Mouse (Mus musculus) stomach, postnatal 0 days (tissue): ENCODE measurements around the gene Rabgap1. TPM values are rescaled to one million over a fixed set of nuclear protein-coding genes. Genes with fewer than 3 reads are reported as not detected.
A peak's percentile ranks its signal among the peaks of the same experiment; 100 is the strongest.
"Not testable (repeated sequence)": the region's sequence is repeated elsewhere in the genome, so short reads cannot be mapped to it uniquely, and the experiment has no call there.

ENCODE experiments used
- ATAC-seq: fragments of 200-750 bp; cut with Nextera tagmentation; 2 replicates; pipeline ENCODE4 v1.8.0; 2017; ENCODE audit not compliant: low FRiP score, low TSS enrichment
- DNase-seq: peaks from one replicate; pipeline ENCODE4 v3.0.0-alpha.2; 2016; ENCODE audit warnings: low spot score
- H3K27ac ChIP-seq: fragments of 300-500 bp; sonication (generic); replicated peaks from 2 replicates; pipeline ENCODE4 v1.5.1; 2014; ENCODE audit warnings: mild to moderate bottlenecking, control low read depth
- H3K27me3 ChIP-seq: fragments of 300-500 bp; sonication (generic); 2 replicates; pipeline ENCODE4 v1.6.1; 2014; ENCODE audit warnings: low read length; ENCODE audit not compliant: control insufficient read depth, insufficient read depth
- H3K36me3 ChIP-seq: fragments of 300-500 bp; sonication (generic); 2 replicates; pipeline ENCODE4 v1.6.1; 2014; ENCODE audit warnings: low read length, mixed read lengths; ENCODE audit not compliant: control insufficient read depth, insufficient read depth
- H3K4me1 ChIP-seq: fragments of 300-500 bp; sonication (generic); replicated peaks from 2 replicates; pipeline ENCODE4 v1.6.1; 2014; ENCODE audit warnings: antibody characterized with exemption; ENCODE audit not compliant: control insufficient read depth, insufficient read depth
- H3K4me2 ChIP-seq: fragments of 300-500 bp; sonication (generic); replicated peaks from 2 replicates; pipeline ENCODE4 v1.6.1; 2014; ENCODE audit warnings: low read depth, mild to moderate bottlenecking, control low read depth, moderate library complexity
- H3K4me3 ChIP-seq: fragments of 300-500 bp; sonication (generic); 2 replicates; pipeline ENCODE4 v1.5.1; 2014; ENCODE audit warnings: low read depth, low read length, control low read depth
- H3K9ac ChIP-seq: fragments of 300-500 bp; sonication (generic); 2 replicates; pipeline ENCODE4 v1.6.1; 2014; ENCODE audit warnings: mild to moderate bottlenecking, low read length, control low read depth, mixed read lengths
- H3K9me3 ChIP-seq: fragments of 300-500 bp; sonication (generic); 2 replicates; pipeline ENCODE4 v1.6.1; 2016; ENCODE audit warnings: low read length; ENCODE audit not compliant: control insufficient read depth
- CTCF ChIP-seq: IDR thresholded peaks from 2 replicates; pipeline ENCODE4 v1.5.1; 2016; ENCODE audit warnings: antibody characterized with exemption, low read depth, mild to moderate bottlenecking, moderate library complexity
- EP300 ChIP-seq: optimal IDR thresholded peaks from 2 replicates; pipeline ENCODE3; 2016; ENCODE audit warnings: antibody characterized with exemption
- WGBS: fragments of 180-500 bp; shearing (Covaris S2); extraction: QIAGEN DNeasy Blood & Tissue Kit; methylation state at CpG from one replicate; pipeline ENCODE4 v1.1.7; 2014; 5-methylcytosine and 5-hydroxymethylcytosine counted together
- polyA plus RNA-seq: library from polyadenylated mRNA; unstranded; fragments of >200 nt; fragmentation: Nextera tagmentation; extraction: Ambion mirVana; gene quantifications from 2 replicates; pipeline ENCODE4 v1.2.1, GENCODE M21; 2015

The Rabgap1 gene
- polyA plus RNA-seq, 1 experiment from 2014 or later = 17.4 TPM

DNA sequence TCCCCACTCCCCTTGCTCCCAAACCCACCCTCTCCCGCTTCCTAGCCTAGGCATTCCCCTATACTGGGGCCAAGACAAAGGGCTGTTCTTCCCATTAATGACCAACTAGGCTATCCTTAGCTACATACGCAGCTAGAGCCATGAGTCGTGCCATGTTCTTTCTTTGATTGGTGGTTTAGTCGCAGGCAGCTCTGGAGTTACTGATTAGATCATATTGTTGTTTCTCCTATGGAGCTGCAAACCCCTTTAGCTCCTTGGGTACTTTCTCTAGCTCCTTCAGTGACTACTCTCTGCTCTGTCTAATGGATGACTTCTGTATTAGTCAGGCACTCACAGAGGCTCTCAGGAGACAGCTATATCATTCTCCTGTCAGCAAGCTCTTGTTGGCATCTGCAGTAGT, 54.2 kb downstream of the Rabgap1 start:
- peaks cover 6% of the 10 kb centered on the region; the same call in 1 of the 2 replicates for H3K36me3 ChIP-seq
- no peak for TF ChIP-seq CTCF
- no peak for TF ChIP-seq EP300
- ATAC-seq (no peak), DNase-seq (no peak)
- 93% methylated on average over 4 of the region's 4 CpGs for WGBS
- no peak overlapping the region for H3K9ac ChIP-seq
- no peak overlapping the region for H3K4me3 ChIP-seq
- H3K27me3 ChIP-seq = no peaks in the 10 kb centered on the region
- no peaks in the 10 kb centered on the region for H3K9me3 ChIP-seq
- H3K4me1 ChIP-seq = no peaks in the 10 kb centered on the region
- no peak overlapping the region for H3K27ac ChIP-seq
- H3K4me2 ChIP-seq = no peak overlapping the region

DNA sequence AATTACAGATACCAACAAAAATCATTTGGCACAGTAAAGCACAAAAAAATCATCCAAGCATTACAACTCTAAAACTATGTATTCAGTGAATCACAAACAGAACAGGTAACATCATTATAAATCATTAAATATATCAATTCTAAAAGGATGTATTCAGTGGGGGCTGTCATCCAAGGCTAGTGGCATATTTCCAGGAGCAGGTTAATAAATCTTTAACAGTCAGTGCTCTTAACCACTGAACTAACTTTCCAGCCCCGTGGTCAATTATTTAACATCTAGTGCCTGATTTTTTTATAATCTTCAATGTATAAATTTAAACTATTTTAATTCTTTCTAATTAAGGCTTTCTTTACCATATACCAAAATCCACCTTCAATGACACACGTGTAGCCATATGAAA, 62.8 kb downstream of the Rabgap1 start:
- not testable (repeated sequence) for H3K36me3 ChIP-seq, ATAC-seq
- WGBS = 80% methylated on average over 2 of the region's 2 CpGs

DNA sequence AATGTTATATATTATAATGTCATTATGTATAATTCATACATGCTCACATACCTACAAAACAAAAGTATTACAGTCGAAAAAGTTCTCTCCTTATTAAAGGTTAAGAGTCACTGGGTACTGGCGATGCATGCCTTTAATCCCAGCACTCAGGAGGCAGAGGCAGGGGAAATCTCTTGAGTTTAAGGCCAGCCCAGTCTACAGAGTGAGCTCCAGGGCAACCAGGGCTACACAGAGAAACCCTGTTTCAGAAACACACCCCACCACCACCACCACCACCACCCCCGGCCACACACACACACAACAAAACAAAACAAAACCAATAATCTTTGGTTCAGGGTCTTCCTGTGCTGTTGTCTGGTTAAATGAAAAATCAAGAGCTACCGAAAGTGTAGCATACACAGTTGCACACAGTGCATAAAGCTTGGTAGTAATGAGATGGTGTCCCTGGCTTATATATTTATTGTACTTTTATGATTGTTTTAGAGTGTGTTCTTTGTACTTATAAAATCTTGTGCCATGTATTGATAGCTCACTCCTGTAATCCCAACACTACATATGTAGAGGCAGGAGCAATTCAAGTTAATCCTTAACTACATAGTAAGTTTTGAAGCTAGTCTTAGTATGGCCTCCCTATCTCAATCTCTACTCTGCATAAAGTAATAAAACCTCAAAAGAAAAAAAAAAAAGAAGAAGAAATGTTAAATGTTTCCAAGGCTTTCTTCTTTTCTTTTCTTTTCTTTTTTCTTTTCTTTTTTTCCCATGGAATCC, 68.2 kb downstream of the Rabgap1 start:
- TF ChIP-seq EP300 (no peak), CTCF (no peak)
- Histone ChIP-seq H3K36me3 (peaks cover 7% of the 10 kb centered on the region; the same call in 1 of the 2 replicates), H3K4me3 (no peak overlapping the region), H3K9me3 (no peaks in the 10 kb centered on the region), H3K27ac (no peak overlapping the region), H3K4me2 (no peak overlapping the region), H3K27me3 (no peaks in the 10 kb centered on the region), H3K4me1 (no peaks in the 10 kb centered on the region), H3K9ac (no peak overlapping the region)
- DNase-seq = no peak
- WGBS = 89% methylated on average over 4 of the region's 4 CpGs
- no peak for ATAC-seq

More for the DNA sequence above, 62.8 kb downstream of the Rabgap1 start:
- not testable (repeated sequence) for DNase-seq, H3K4me3 ChIP-seq, H3K27ac ChIP-seq, H3K9me3 ChIP-seq, H3K4me1 ChIP-seq, H3K9ac ChIP-seq, H3K4me2 ChIP-seq, H3K27me3 ChIP-seq

DNA sequence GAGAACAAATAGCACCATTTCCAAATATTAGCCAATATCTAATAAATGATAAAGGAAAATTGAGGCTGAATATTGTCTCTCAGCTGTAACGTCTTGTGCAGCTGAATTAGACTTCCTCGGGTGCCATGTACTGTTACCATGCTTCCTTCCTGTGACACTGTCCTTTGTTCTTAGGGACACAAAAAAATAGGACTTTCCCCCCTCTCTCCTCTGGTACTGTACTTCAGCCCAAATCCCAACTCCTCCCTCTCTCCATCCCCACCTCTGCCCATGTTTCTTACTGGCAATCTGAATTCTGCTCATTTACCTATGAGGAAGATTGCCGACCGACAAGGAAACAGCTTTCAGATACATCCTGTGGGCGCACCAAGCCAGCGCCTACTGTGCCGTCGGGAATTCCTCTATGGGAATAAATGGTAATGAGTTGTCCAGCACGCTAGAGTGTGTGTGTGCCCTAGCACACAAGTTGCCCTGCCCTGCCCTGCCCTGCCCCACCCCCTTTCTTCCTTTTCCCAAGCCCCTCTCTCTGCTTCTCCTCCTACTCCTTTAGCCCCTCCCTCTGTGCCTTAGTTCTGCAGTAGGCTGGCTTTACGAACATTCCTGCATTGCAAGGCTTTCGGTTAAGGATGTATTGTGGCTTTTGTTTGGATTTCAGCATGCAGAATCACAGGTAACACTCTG, 73.1 kb downstream of the Rabgap1 start, which contains the start of gene Gpr21:
Gpr21 (plus strand) TSS at position 303 of the 681 bp plus-strand sequence.
- no peak for ATAC-seq

DNA sequence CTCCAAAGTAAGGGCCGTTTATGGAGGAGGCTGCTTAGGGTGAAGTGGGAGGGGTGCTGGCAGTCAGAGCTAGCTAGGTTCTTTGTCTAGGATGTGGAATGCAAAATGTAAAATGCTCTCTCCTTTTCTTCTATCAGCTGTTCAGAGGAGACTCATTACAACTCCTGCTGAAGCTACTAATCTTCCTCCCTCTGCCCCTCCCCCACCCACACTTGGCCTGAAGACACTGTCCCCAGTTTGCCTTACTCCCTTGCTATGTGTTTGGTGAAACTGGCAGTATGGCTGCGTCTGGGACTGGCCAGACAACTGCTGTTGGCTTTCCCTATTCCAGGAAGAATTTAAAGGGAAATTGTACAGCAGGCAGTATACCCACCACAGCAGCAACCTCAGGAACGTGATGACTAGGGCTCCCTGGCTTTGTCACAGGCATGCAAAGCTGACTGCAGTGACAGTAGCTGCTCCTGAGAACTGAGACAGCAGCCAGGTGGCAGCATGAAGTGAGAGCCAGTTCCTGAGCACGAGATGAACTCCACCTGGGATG, 73.9 kb downstream of the Rabgap1 start:
- H3K36me3 ChIP-seq = peaks cover 6% of the 10 kb centered on the region; the same call in 1 of the 2 replicates
- 0 out of 2 replicates have a peak overlapping the region, but pooled peaks have one; percentile 6 for H3K4me2 ChIP-seq
- H3K4me3 ChIP-seq = no peak overlapping the region
- no peaks in the 10 kb centered on the region for H3K9me3 ChIP-seq
- DNase-seq = no peak
- no peak for ATAC-seq
- no peaks in the 10 kb centered on the region for H3K27me3 ChIP-seq
- WGBS = 38% methylated on average over 4 of the region's 4 CpGs
- no peak overlapping the region for H3K9ac ChIP-seq
- TF ChIP-seq EP300 (no peak), CTCF (peak; percentile 14; the same call in 1 of the 2 replicates)
- no peak overlapping the region for H3K27ac ChIP-seq
- no peaks in the 10 kb centered on the region for H3K4me1 ChIP-seq

More for the DNA sequence above, 73.1 kb downstream of the Rabgap1 start, which contains the start of gene Gpr21:
- peak within 1 kb of the TSS; percentile 27 for H3K4me2 ChIP-seq
- no peaks in the 10 kb centered on the region for H3K9me3 ChIP-seq
- H3K36me3 ChIP-seq = peaks cover 8% of the 10 kb centered on the region; the same call in 1 of the 2 replicates
- H3K9ac ChIP-seq = no peak within 1 kb of the TSS
- H3K27ac ChIP-seq = no peak within 1 kb of the TSS
- H3K4me1 ChIP-seq = no peaks in the 10 kb centered on the region
- 0 out of 2 replicates have a peak within 1 kb of the TSS, but pooled peaks have one; percentile 4 for H3K4me3 ChIP-seq
- H3K27me3 ChIP-seq = no peaks in the 10 kb centered on the region
- 31% methylated on average over 11 of the region's 11 CpGs for WGBS
- DNase-seq = peak; percentile 25
- TF ChIP-seq EP300 = no peak
- no peak for TF ChIP-seq CTCF
